Mouse (Mus musculus) kidney, adult 9 months (tissue): ENCODE data around the gene Il17a.
"Not testable (repeated sequence)": the region's sequence is repeated elsewhere in the genome, so short reads cannot be mapped to it uniquely, and the experiment has no call there.

Experiments used
- DNase-seq: peaks from one replicate; pipeline ENCODE4 v3.0.0; 2022

Gene Il17a

GRCm38 (mm10) chr1:20730903-20731302 is at the start of gene Il17a:
TSS of gene Il17a (plus strand) at chr1:20730905.
- no peak for DNase-seq

GRCm38 (mm10) chr1:20682849-20683248 is 47.9 kb upstream of the Il17a start:
- no peak for DNase-seq

GRCm38 (mm10) chr1:20683386-20683785 is 47.3 kb upstream of the Il17a start:
- no peak for DNase-seq

GRCm38 (mm10) chr1:20683853-20684252 is 46.9 kb upstream of the Il17a start:
- no peak for DNase-seq

GRCm38 (mm10) chr1:20684403-20684802 is 46.3 kb upstream of the Il17a start:
- no peak for DNase-seq

GRCm38 (mm10) chr1:20685393-20685792 is 45.3 kb upstream of the Il17a start:
- no peak for DNase-seq

- DNase-seq: no peak
These were observed 44.8 kb upstream of the Il17a start for GRCm38 (mm10) chr1:20685907-20686306.

- no peak for DNase-seq
These were observed 39.4 kb upstream of the Il17a start for GRCm38 (mm10) chr1:20691336-20691735.

GRCm38 (mm10) chr1:20693634-20694313 is 36.9 kb upstream of the Il17a start:
- no peak for DNase-seq

- DNase-seq: peak; percentile 13
These were observed 30.7 kb upstream of the Il17a start for GRCm38 (mm10) chr1:20700011-20700410.

- no peak for DNase-seq
These were observed 5.9 kb downstream of the Il17a start for GRCm38 (mm10) chr1:20736572-20736971.

GRCm38 (mm10) chr1:20738483-20738882 is 7.8 kb downstream of the Il17a start:
- DNase-seq: peak; percentile 37

GRCm38 (mm10) chr1:20740496-20740998 is 9.8 kb downstream of the Il17a start:
- no peak for DNase-seq

GRCm38 (mm10) chr1:20754439-20754838 is 23.7 kb downstream of the Il17a start:
- no peak for DNase-seq

- DNase-seq: no peak
These were observed 26.9 kb downstream of the Il17a start for GRCm38 (mm10) chr1:20757586-20757985.

GRCm38 (mm10) chr1:20759799-20760198 is 29.1 kb downstream of the Il17a start:
- DNase-seq: no peak

- DNase-seq: no peak
These were observed 29.6 kb downstream of the Il17a start for GRCm38 (mm10) chr1:20760331-20760730.

GRCm38 (mm10) chr1:20761411-20761810 is 30.7 kb downstream of the Il17a start:
- DNase-seq: no peak

- no peak for DNase-seq
These were observed 35.8 kb downstream of the Il17a start for GRCm38 (mm10) chr1:20766526-20766925.

GRCm38 (mm10) chr1:20774026-20774730 is 43.5 kb downstream of the Il17a start:
- not testable (repeated sequence) for DNase-seq

- no peak for DNase-seq
These were observed 47.7 kb downstream of the Il17a start for GRCm38 (mm10) chr1:20778366-20778765.
